ENCODE assay signal across 21 mouse cellular contexts in genomic region chr5:144109201-144109600, GRCm38 (mm10). TPM values are rescaled to one million over a fixed set of nuclear protein-coding genes. Genes with fewer than 3 reads are reported as not detected.
DNase-seq lines count a peak whose midpoint lies in the region; ATAC-seq and TF ChIP-seq lines count a peak whose summit lies in the region.
"Had no signal": no experiment of that assay in that cellular context is flagged by ENCODE, and none has a peak within 500 bp of the region (broad histone marks: within the 10 kb centered on the region; RNA-seq: fewer than 3 reads in every experiment).

No protein-coding gene starts in this region.

- H3K27ac ChIP-seq in intestine, embryonic 16.5 days (ENCODE audit: low read length), result no peak overlapping the region
- H3K27ac ChIP-seq in intestine, embryonic 15.5 days, result no peak overlapping the region
- no peak overlapping the region; the same call in 1 of the 2 replicates for H3K27ac ChIP-seq in ES-E14 (ENCODE audit: insufficient read depth, low read depth, low read length, poor library complexity, severe bottlenecking)
- H3K27ac ChIP-seq in brown adipose tissue, adult 24 weeks (replicated peaks; ENCODE audit: low read depth, low read length), result peak overlapping the region; percentile 79
- H3K27ac ChIP-seq: forebrain, embryonic 15.5 days; heart, embryonic 13.5 days; hindbrain, postnatal 0 days; liver, embryonic 14.5 days; neural tube, embryonic 12.5 days had no signal

- no peak overlapping the region for H3K4me3 ChIP-seq in intestine, embryonic 16.5 days (ENCODE audit: low read length)
- H3K4me3 ChIP-seq in intestine, embryonic 15.5 days (replicated peaks), result no peak overlapping the region
- no peak overlapping the region for H3K4me3 ChIP-seq in ES-E14 (ENCODE audit: insufficient read depth in 1 of 2, low read depth in 1 of 2, low read length in 2 of 2, poor library complexity in 1 of 2, severe bottlenecking in 1 of 2)
- no peak overlapping the region for H3K4me3 ChIP-seq in brown adipose tissue, adult 24 weeks (ENCODE audit: insufficient read depth, low read depth, low read length)
- H3K4me3 ChIP-seq: forebrain, embryonic 15.5 days; heart, embryonic 13.5 days; neural tube, embryonic 12.5 days had no signal

- H3K4me1 ChIP-seq in intestine, embryonic 16.5 days (ENCODE audit: control insufficient read depth, insufficient read depth, low read length), result 0 out of 2 replicates have a peak, but pooled peaks cover 2% of the 10 kb centered on the region
- no peaks in the 10 kb centered on the region for H3K4me1 ChIP-seq in intestine, embryonic 15.5 days (replicated peaks)
- peaks cover 10 to 23% of the 10 kb centered on the region in 2 experiments for H3K4me1 ChIP-seq in ES-E14 (ENCODE audit: control insufficient read depth in 2 of 2, insufficient read depth in 2 of 2, low read length in 2 of 2, poor library complexity in 1 of 2)
- peaks cover 18% of the 10 kb centered on the region for H3K4me1 ChIP-seq in brown adipose tissue, adult 24 weeks (ENCODE audit: control insufficient read depth, insufficient read depth, insufficient read length, low read length)

- DNase-seq in ES-E14 (ENCODE audit: low read depth, low spot score), result no peak
- DNase-seq in lung, postnatal 25 days (ENCODE audit: low spot score), result peak; percentile 80
- DNase-seq in T-cell, adult 2 months (ENCODE audit: low spot score), result no peak
- DNase-seq in right cerebral cortex, postnatal 14 days, result no peak
- DNase-seq: cerebellum, adult 11 months; cerebellum, postnatal 25 days; heart, adult 11 months; heart, postnatal 4 days; kidney, adult 8-10 months; layer of hippocampus, postnatal 36 days; left cerebral cortex, postnatal 4 days; thymus, postnatal 36 days had no signal

- WGBS in intestine, embryonic 16.5 days, result 79% methylated on average over 8 of the region's 8 CpGs
- 87% methylated on average over 8 of the region's 8 CpGs for WGBS in intestine, embryonic 15.5 days

- no peaks in the 10 kb centered on the region for H3K27me3 ChIP-seq in intestine, embryonic 16.5 days (replicated peaks; ENCODE audit: control insufficient read depth, insufficient read depth, low read length)
- H3K27me3 ChIP-seq in intestine, embryonic 15.5 days (replicated peaks), result no peaks in the 10 kb centered on the region
- H3K27me3 ChIP-seq: forebrain, embryonic 15.5 days; heart, embryonic 13.5 days; neural tube, embryonic 12.5 days had no signal

- no peak overlapping the region for H3K4me2 ChIP-seq in intestine, embryonic 16.5 days (ENCODE audit: low read depth, low read length)
- no peak overlapping the region for H3K4me2 ChIP-seq in intestine, embryonic 15.5 days (replicated peaks)
- H3K4me2 ChIP-seq: forebrain, embryonic 15.5 days; heart, embryonic 13.5 days; neural tube, embryonic 12.5 days had no signal

- H3K36me3 ChIP-seq in intestine, embryonic 16.5 days (ENCODE audit: control insufficient read depth, insufficient read depth, low read length), result no peaks in the 10 kb centered on the region
- no peaks in the 10 kb centered on the region for H3K36me3 ChIP-seq in intestine, embryonic 15.5 days
- H3K36me3 ChIP-seq in ES-E14 (ENCODE audit: control insufficient read depth, insufficient read depth, low read length, poor library complexity, severe bottlenecking), result peaks cover 6% of the 10 kb centered on the region; the same call in 1 of the 2 replicates
- H3K36me3 ChIP-seq: forebrain, embryonic 15.5 days; heart, embryonic 13.5 days; neural tube, embryonic 12.5 days had no signal

- ATAC-seq in intestine, embryonic 16.5 days, result 0 out of 2 replicates have a peak, but pooled peaks have one; percentile 50
- no peak for ATAC-seq in intestine, embryonic 15.5 days
- no peak for ATAC-seq in erythroblast, adult 5-6 weeks (replicated peaks; ENCODE audit: low FRiP score, poor library complexity, severe bottlenecking)
- ATAC-seq: forebrain, embryonic 15.5 days; hindbrain, postnatal 0 days had no signal

- no peak overlapping the region for H3K9ac ChIP-seq in intestine, embryonic 16.5 days (ENCODE audit: low read depth, low read length)
- H3K9ac ChIP-seq in intestine, embryonic 15.5 days, result no peak overlapping the region
- peak overlapping the region; percentile 30; the same call in 1 of the 2 replicates for H3K9ac ChIP-seq in ES-E14 (ENCODE audit: insufficient read depth, low read depth, low read length, poor library complexity, severe bottlenecking)
- H3K9ac ChIP-seq: forebrain, embryonic 15.5 days; heart, embryonic 13.5 days; liver, embryonic 14.5 days; neural tube, embryonic 12.5 days had no signal

- H3K9me3 ChIP-seq in intestine, embryonic 16.5 days (ENCODE audit: control insufficient read depth, low read length), result no peaks in the 10 kb centered on the region
- no peaks in the 10 kb centered on the region for H3K9me3 ChIP-seq in intestine, embryonic 15.5 days
- H3K9me3 ChIP-seq in ES-E14 (ENCODE audit: control insufficient read depth, insufficient read depth, low read depth, low read length), result no peaks in the 10 kb centered on the region
- H3K9me3 ChIP-seq: forebrain, embryonic 15.5 days; heart, embryonic 13.5 days; neural tube, embryonic 12.5 days had no signal

- in situ Hi-C loops in ES-E14 (cut with MboI; ENCODE audit: low sequenced_read_pairs in 2 of 2, unreplicated experiment in 2 of 2), result no loop called here

TF ChIP-seq in ES-E14, 5 proteins besides CTCF, POLR2A, EP300 and RAD21:
- TF ChIP-seq CHD2 (IDR thresholded peaks at IDR 0.05; ENCODE audit: low read depth, low read length) (no peak), ZC3H11A (IDR thresholded peaks at IDR 0.05; ENCODE audit: borderline replicate concordance, low read depth, low read length) (no peak), HCFC1 (IDR thresholded peaks at IDR 0.05; ENCODE audit: borderline replicate concordance, insufficient read depth, low read length) (no peak), ZNF384 (IDR thresholded peaks at IDR 0.05; ENCODE audit: low read depth, low read length) (no peak), MAFK (IDR thresholded peaks at IDR 0.05; ENCODE audit: insufficient read depth, low read depth, low read length) (no peak)
TF ChIP-seq in ES-E14: peak in this region for 0.

RNA-seq across cellular contexts. Expression of gene Lmtk2, which starts 9.0 kb away (rescaled TPM):
- 4.8 and 5.4 TPM in 2 replicates for polyA plus RNA-seq in intestine, embryonic 16.5 days (2015; fragmentation: Nextera tagmentation; extraction: Ambion mirVana)
- polyA plus RNA-seq in intestine, embryonic 15.5 days (2015; fragmentation: Nextera tagmentation; extraction: Ambion mirVana), result 5.6 and 6.7 TPM in 2 replicates
- 61.2 and 93.0 TPM in 2 replicates for total RNA-seq in ES-E14 (2012; rRNA removed)
- polyA plus RNA-seq in brown adipose tissue, adult 24 weeks (2012; ENCODE audit: insufficient read depth, insufficient read length, missing spikeins), result 18.5 and 18.8 TPM in 2 replicates
- 7.5 and 8.2 TPM in 2 replicates for total RNA-seq in erythroblast, adult 5-6 weeks (2015; ENCODE audit: low replicate concordance)
- 10.3 and 11.6 TPM in 2 replicates for total RNA-seq in erythroblast, adult 5-6 weeks (2017; ENCODE audit: low replicate concordance)
